In the genomic region with DNA sequence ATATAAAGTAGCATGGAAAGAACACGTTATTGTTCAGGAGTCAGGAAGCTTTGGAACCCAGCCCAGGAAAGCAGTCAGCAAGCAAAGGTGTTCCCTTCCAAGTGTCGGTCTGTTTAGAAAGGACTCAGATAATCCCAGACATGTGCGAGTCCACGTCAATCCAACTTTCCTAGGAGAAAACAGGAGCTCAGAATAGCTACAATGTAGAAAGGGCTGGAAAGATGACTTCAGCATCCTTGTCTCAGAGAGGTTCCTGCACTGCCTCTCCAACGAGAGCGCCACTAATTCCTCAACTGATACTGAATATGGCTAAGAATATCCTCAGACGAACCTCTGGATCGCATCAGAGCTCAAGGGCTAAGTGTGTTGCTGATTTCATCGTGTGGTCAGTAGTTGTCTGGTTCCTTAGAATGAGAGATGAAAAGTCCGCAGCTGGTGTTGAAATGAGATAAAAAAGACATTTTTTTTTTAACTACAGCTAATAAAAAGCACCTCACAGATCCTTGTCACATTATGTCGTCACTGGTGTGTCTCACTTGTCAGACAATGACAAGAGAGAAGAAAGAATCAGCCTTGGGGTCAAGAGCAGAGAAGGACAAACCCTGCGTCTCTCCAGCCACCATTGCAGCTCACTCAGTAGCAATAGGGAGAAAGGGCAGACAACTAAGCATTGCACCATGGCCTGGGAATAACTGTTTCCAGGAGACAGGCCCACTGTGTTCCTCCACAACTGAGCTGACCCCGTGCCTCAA, we compare ENCODE assay signal across 9 mouse cellular contexts. TPM values are rescaled to one million over a fixed set of nuclear protein-coding genes. Genes with fewer than 3 reads are reported as not detected.
A peak's percentile ranks its signal among the peaks of the same experiment; 100 is the strongest.
DNase-seq lines count a peak whose midpoint lies in the region; ATAC-seq lines count a peak whose summit lies in the region.
"Had no signal": no experiment of that assay in that cellular context is flagged by ENCODE, and none has a peak within 500 bp of the region (broad histone marks: within the 10 kb centered on the region; RNA-seq: fewer than 3 reads in every experiment).

No protein-coding gene starts in this region.

- 61% methylated on average over 13 of the region's 13 CpGs for WGBS in midbrain, embryonic 13.5 days
- WGBS in midbrain, embryonic 16.5 days: 56% methylated on average over 13 of the region's 13 CpGs
- 43% methylated on average over 13 of the region's 13 CpGs for WGBS in liver, embryonic 15.5 days (ENCODE audit: insufficient replicate concordance)
- WGBS in forebrain, embryonic 15.5 days: 63% methylated on average over 13 of the region's 13 CpGs

- H3K4me2 ChIP-seq in midbrain, embryonic 13.5 days (replicated peaks): no peak overlapping the region
- H3K4me2 ChIP-seq in midbrain, embryonic 16.5 days (ENCODE audit: low read length): no peak overlapping the region
- H3K4me2 ChIP-seq in liver, embryonic 15.5 days: peak overlapping the region; percentile 60
- H3K4me2 ChIP-seq in forebrain, embryonic 15.5 days (replicated peaks): no peak overlapping the region

- DNase-seq in gastrocnemius, postnatal 25 days: peak; percentile 31
- no peak for DNase-seq in gastrocnemius, postnatal 10 days
- DNase-seq in urinary bladder, postnatal 36 days (ENCODE audit: low spot score in 2 of 2): no peak
- no peak for DNase-seq in layer of hippocampus, postnatal 25 days (ENCODE audit: extremely low spot score in 1 of 2, low spot score in 1 of 2)

- peaks cover 9% of the 10 kb centered on the region for H3K4me1 ChIP-seq in midbrain, embryonic 13.5 days (replicated peaks)
- H3K4me1 ChIP-seq in midbrain, embryonic 16.5 days (ENCODE audit: control insufficient read depth, insufficient read depth, low read length): peaks cover 10% of the 10 kb centered on the region
- H3K4me1 ChIP-seq in liver, embryonic 15.5 days (replicated peaks): peaks cover 37% of the 10 kb centered on the region
- no peaks in the 10 kb centered on the region for H3K4me1 ChIP-seq in forebrain, embryonic 15.5 days

- H3K4me3 ChIP-seq in midbrain, embryonic 13.5 days (replicated peaks): no peak overlapping the region
- no peak overlapping the region for H3K4me3 ChIP-seq in midbrain, embryonic 16.5 days (ENCODE audit: low read depth, low read length)
- no peak overlapping the region for H3K4me3 ChIP-seq in liver, embryonic 15.5 days (replicated peaks)
- no peak overlapping the region for H3K4me3 ChIP-seq in forebrain, embryonic 15.5 days

- no peak overlapping the region for H3K9ac ChIP-seq in midbrain, embryonic 13.5 days (replicated peaks)
- no peak overlapping the region for H3K9ac ChIP-seq in midbrain, embryonic 16.5 days (ENCODE audit: low read depth, low read length)
- peak overlapping the region; percentile 44; the same call in 1 of the 2 replicates for H3K9ac ChIP-seq in liver, embryonic 15.5 days
- no peak overlapping the region for H3K9ac ChIP-seq in forebrain, embryonic 15.5 days (replicated peaks)

- H3K27ac ChIP-seq in midbrain, embryonic 13.5 days: peak overlapping the region; percentile 30; the same call in 1 of the 2 replicates
- H3K27ac ChIP-seq in midbrain, embryonic 16.5 days (ENCODE audit: low read length): no peak overlapping the region
- H3K27ac ChIP-seq in liver, embryonic 15.5 days (replicated peaks): peak overlapping the region; percentile 73
- no peak overlapping the region for H3K27ac ChIP-seq in forebrain, embryonic 15.5 days (replicated peaks)
- H3K27ac ChIP-seq: macrophage had no signal

- no peaks in the 10 kb centered on the region for H3K27me3 ChIP-seq in midbrain, embryonic 13.5 days
- H3K27me3 ChIP-seq in midbrain, embryonic 16.5 days (ENCODE audit: control insufficient read depth, insufficient read depth, low read depth, low read length): no peaks in the 10 kb centered on the region
- no peaks in the 10 kb centered on the region for H3K27me3 ChIP-seq in liver, embryonic 15.5 days
- no peaks in the 10 kb centered on the region for H3K27me3 ChIP-seq in forebrain, embryonic 15.5 days

- no peaks in the 10 kb centered on the region for H3K9me3 ChIP-seq in midbrain, embryonic 13.5 days
- H3K9me3 ChIP-seq in midbrain, embryonic 16.5 days (replicated peaks; ENCODE audit: control insufficient read depth, low read length, poor library complexity, severe bottlenecking): no peaks in the 10 kb centered on the region
- no peaks in the 10 kb centered on the region for H3K9me3 ChIP-seq in liver, embryonic 15.5 days (replicated peaks)
- H3K9me3 ChIP-seq in forebrain, embryonic 15.5 days: no peaks in the 10 kb centered on the region

- H3K36me3 ChIP-seq in midbrain, embryonic 13.5 days: no peaks in the 10 kb centered on the region
- H3K36me3 ChIP-seq in midbrain, embryonic 16.5 days (ENCODE audit: control insufficient read depth, insufficient read depth, low read length): no peaks in the 10 kb centered on the region
- no peaks in the 10 kb centered on the region for H3K36me3 ChIP-seq in liver, embryonic 15.5 days (replicated peaks)
- no peaks in the 10 kb centered on the region for H3K36me3 ChIP-seq in forebrain, embryonic 15.5 days

- ATAC-seq in midbrain, embryonic 13.5 days: 0 out of 2 replicates have a peak, but pooled peaks have one; percentile 30
- ATAC-seq in midbrain, embryonic 16.5 days: no peak
- ATAC-seq in liver, embryonic 15.5 days (ENCODE audit: insufficient read depth): peak; percentile 63
- no peak for ATAC-seq in forebrain, embryonic 15.5 days (replicated peaks)

RNA-seq across cellular contexts. Expression of gene Lrch1, which starts 47.5 kb away (rescaled TPM):
- total RNA-seq in gastrocnemius, postnatal 25 days (2021): 1 to 10 TPM; 4.1 to 4.2 TPM
- total RNA-seq in gastrocnemius, postnatal 10 days (2021): 10 to 100 TPM in 1 of 2 experiments, 1 to 10 TPM in 1; 8.9 to 11.2 TPM
- polyA plus RNA-seq in midbrain, embryonic 13.5 days (2015; fragmentation: Nextera tagmentation; extraction: Ambion mirVana): 9.7 and 10.0 TPM in 2 replicates
- polyA plus RNA-seq in midbrain, embryonic 16.5 days (2015; fragmentation: Nextera tagmentation; extraction: Ambion mirVana): 19.7 and 19.9 TPM in 2 replicates
- 4.4 and 4.5 TPM in 2 replicates for polyA plus RNA-seq in liver, embryonic 15.5 days (2015; fragmentation: Nextera tagmentation; extraction: Ambion mirVana)
- 10 to 100 TPM; 17.8 to 18.9 TPM for total RNA-seq in layer of hippocampus, postnatal 25 days (2021)
- polyA plus RNA-seq in forebrain, embryonic 15.5 days (2015; fragmentation: Nextera tagmentation; extraction: Ambion mirVana): 10.9 and 13.6 TPM in 2 replicates

Comparison
In these comparisons a context has a peak if more than half of its experiments do, and no peak if none do; other contexts are left out.
1. ATAC-seq: peak in midbrain, embryonic 13.5 days (single experiment) and liver, embryonic 15.5 days (single experiment); none in midbrain, embryonic 16.5 days (single experiment) and forebrain, embryonic 15.5 days (single experiment).
2. H3K27ac ChIP-seq: peak in midbrain, embryonic 13.5 days (single experiment) and liver, embryonic 15.5 days (single experiment); none in midbrain, embryonic 16.5 days (single experiment) and forebrain, embryonic 15.5 days (single experiment).